Mouse (Mus musculus): ENCODE data around the gene Dydc2. TPM values are rescaled to one million over a fixed set of nuclear protein-coding genes. Genes with fewer than 3 reads are reported as not detected.
"Not testable (repeated sequence)": the region's sequence is repeated elsewhere in the genome, so short reads cannot be mapped to it uniquely, and the experiment has no call there.

Gene Dydc2
- polyA plus RNA-seq, 1 experiment: not detected

DNA sequence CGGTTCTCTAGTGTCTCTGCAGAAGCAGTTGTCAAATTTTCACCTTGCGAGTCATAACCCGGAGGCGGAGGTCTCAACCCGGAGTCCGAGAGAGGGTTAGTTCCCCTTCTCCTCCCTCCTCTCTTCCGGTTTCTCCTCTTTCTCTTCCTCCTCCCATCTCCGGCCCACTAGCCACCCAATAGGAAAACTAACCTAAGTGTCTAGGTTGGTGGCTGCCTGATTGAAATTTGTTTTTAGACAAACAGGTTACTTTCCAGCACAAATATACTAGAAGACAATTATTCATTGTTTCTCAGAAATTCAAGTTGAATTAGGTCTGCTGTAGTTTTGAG lies 3.9 kb upstream of the Dydc2 start:
- Histone ChIP-seq H3K36me3 (ENCODE audit: control insufficient read depth, insufficient read depth, low read length) (no peaks in the 10 kb centered on the region), H3K4me3 (ENCODE audit: extremely low read depth, insufficient read depth, insufficient read length) (no peak overlapping the region; the same call in 1 of the 2 replicates), H3K27ac (ENCODE audit: insufficient read depth, low read length) (no peak overlapping the region), H3K27me3 (ENCODE audit: control insufficient read depth, insufficient read depth, low read length) (no peaks in the 10 kb centered on the region), H3K4me1 (ENCODE audit: control insufficient read depth, insufficient read depth, insufficient read length) (peaks cover 6% of the 10 kb centered on the region; the same call in 1 of the 2 replicates)
- TF ChIP-seq CTCF (IDR thresholded peaks at IDR 0.05; ENCODE audit: extremely low read depth, insufficient read depth, insufficient read length, insufficient replicate concordance) (no peak), POLR2A (IDR thresholded peaks at IDR 0.05; ENCODE audit: low read depth, low read length) (no peak)
- DNase-seq (ENCODE audit: low read depth in 1 of 2, low spot score in 2 of 2): no peak
- 5% methylated on average over 8 of the region's 8 CpGs for WGBS

DNA sequence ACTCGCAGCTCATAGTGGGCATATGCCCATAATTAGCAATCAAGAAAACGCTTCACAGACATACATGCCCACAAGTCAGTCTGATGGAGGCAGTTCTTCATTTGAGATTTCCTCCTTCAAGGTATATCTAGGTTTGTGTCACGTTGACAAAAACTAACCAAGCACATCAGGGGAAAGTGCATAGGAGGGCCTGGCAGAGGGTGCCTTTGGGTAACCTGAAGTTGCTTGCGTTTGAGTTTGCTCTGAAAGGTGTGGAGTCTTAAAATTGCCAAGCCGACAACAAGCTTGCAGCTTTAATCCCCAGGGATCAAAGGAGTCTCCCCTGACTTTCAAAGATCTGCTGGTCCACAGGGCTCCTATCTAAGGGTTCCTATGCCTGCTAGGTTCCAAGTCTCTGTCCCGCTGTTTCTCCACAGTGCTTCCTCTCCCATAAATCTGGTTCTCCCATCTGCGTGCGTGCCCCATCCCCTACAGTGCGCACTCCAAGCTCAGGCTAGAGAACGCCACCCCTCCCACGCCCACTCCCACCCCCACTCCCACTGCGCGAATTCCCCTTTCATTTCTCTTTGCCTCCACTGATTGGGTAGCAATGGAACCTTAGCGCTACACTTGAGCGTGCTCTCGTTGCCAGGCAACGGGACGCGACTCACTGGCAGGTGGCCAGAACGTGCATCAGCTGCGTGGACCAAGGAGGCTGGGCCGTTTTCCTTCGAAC lies 3.4 kb upstream of the Dydc2 start, which contains the start of gene Dydc1:
TSS of gene Dydc1 (plus strand) at position 683 of the 715 bp plus-strand sequence.
- Histone ChIP-seq H3K36me3 (ENCODE audit: control insufficient read depth, insufficient read depth, low read length) (no peaks in the 10 kb centered on the region), H3K27ac (ENCODE audit: insufficient read depth, low read length) (no peak within 1 kb of the TSS), H3K4me3 (ENCODE audit: extremely low read depth, insufficient read depth, insufficient read length) (no peak within 1 kb of the TSS; the same call in 1 of the 2 replicates), H3K4me1 (ENCODE audit: control insufficient read depth, insufficient read depth, insufficient read length) (peaks cover 6% of the 10 kb centered on the region; the same call in 1 of the 2 replicates), H3K27me3 (ENCODE audit: control insufficient read depth, insufficient read depth, low read length) (no peaks in the 10 kb centered on the region)
- TF ChIP-seq CTCF (IDR thresholded peaks at IDR 0.05; ENCODE audit: extremely low read depth, insufficient read depth, insufficient read length, insufficient replicate concordance): no peak
- no peak for TF ChIP-seq POLR2A (IDR thresholded peaks at IDR 0.05; ENCODE audit: low read depth, low read length)
- WGBS: 13% methylated on average over 23 of the region's 23 CpGs
- peak in 1 of 2 experiments; percentile 12 for DNase-seq (ENCODE audit: low read depth in 1 of 2, low spot score in 2 of 2)

DNA sequence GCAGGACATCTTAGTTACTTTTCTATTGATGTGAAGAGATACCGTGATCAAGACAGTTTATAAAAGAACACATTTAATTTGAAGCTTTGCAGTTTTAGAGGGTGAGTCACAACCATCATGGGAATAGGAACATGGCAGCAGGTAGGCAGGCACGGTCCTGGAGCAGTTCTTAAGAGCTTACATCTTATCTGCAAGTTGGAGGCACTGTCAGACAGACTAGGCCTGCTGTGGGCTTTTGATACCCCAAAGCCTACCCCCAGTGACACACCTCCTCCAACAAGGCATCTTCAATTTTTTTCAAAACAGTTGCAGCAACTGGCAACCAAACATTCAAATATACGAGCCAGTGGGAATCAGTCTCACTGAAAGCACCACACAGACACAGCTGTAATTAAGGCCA lies 1.3 kb upstream of the Dydc2 start:
- WGBS: 78% methylated on average over 3 of the region's 3 CpGs
- Histone ChIP-seq H3K27me3 (ENCODE audit: control insufficient read depth, insufficient read depth, low read length) (no peaks in the 10 kb centered on the region), H3K36me3 (ENCODE audit: control insufficient read depth, insufficient read depth, low read length) (no peaks in the 10 kb centered on the region), H3K4me3 (ENCODE audit: extremely low read depth, insufficient read depth, insufficient read length) (no peak overlapping the region), H3K27ac (ENCODE audit: insufficient read depth, low read length) (no peak overlapping the region), H3K4me1 (ENCODE audit: control insufficient read depth, insufficient read depth, insufficient read length) (peaks cover 6% of the 10 kb centered on the region; the same call in 1 of the 2 replicates)
- DNase-seq (ENCODE audit: low read depth in 1 of 2, low spot score in 2 of 2): no peak
- TF ChIP-seq CTCF (IDR thresholded peaks at IDR 0.05; ENCODE audit: extremely low read depth, insufficient read depth, insufficient read length, insufficient replicate concordance) (no peak), POLR2A (IDR thresholded peaks at IDR 0.05; ENCODE audit: low read depth, low read length) (no peak)

DNA sequence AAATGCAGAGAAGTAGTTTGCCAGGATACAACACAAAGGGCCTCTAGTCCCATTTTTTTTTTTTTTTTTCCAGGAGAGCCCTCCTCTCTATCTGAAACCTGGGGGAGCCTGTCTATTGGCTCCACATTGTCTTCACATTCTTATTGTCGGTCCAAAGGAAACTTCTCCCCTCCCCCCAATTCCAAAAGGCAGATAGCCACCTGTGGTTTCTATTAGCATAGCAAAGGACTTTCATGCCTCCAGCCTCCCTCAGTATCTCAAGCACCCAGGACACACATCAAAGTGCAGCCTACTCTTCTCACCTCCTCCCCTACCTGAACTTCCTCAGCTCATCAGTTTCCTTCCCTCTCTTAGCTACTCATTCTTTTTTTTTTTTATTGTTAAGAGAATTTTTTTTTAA lies 2.6 kb downstream of the Dydc2 start:
- H3K36me3 ChIP-seq (ENCODE audit: control insufficient read depth, insufficient read depth, low read length): no peaks in the 10 kb centered on the region
- DNase-seq (ENCODE audit: low read depth in 1 of 2, low spot score in 2 of 2): no peak
- no peak for TF ChIP-seq CTCF (IDR thresholded peaks at IDR 0.05; ENCODE audit: extremely low read depth, insufficient read depth, insufficient read length, insufficient replicate concordance)
- TF ChIP-seq POLR2A (IDR thresholded peaks at IDR 0.05; ENCODE audit: low read depth, low read length): no peak
- H3K4me3 ChIP-seq (ENCODE audit: extremely low read depth, insufficient read depth, insufficient read length): no peak overlapping the region
- H3K27ac ChIP-seq (ENCODE audit: insufficient read depth, low read length): no peak overlapping the region
- H3K4me1 ChIP-seq (ENCODE audit: control insufficient read depth, insufficient read depth, insufficient read length): no peaks in the 10 kb centered on the region
- 44% methylated on average over 1 of the region's 1 CpGs for WGBS
- H3K27me3 ChIP-seq (ENCODE audit: control insufficient read depth, insufficient read depth, low read length): no peaks in the 10 kb centered on the region

DNA sequence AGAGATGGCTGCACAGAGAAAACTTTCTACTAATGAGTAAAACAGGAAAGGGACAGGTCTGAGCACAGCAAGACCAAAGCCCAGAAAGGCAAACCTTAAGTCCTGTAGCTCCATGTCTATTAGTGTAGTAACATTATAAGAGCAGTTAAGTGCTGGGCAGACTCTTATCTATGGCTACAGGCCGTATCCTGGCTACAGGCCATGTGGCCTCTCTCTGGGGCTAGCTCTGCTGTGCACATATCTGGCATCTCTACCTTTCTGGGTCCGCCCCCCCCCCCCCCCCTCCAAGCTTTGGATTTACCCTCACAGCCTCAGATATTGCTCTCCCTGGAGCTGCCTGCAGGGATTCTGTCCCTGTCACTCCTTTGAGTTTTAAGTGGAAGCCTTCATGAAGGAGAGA lies 3.8 kb downstream of the Dydc2 start:
- Histone ChIP-seq H3K4me1 (ENCODE audit: control insufficient read depth, insufficient read depth, insufficient read length) (no peaks in the 10 kb centered on the region), H3K27ac (ENCODE audit: insufficient read depth, low read length) (no peak overlapping the region), H3K36me3 (ENCODE audit: control insufficient read depth, insufficient read depth, low read length) (no peaks in the 10 kb centered on the region), H3K4me3 (ENCODE audit: extremely low read depth, insufficient read depth, insufficient read length) (no peak overlapping the region), H3K27me3 (ENCODE audit: control insufficient read depth, insufficient read depth, low read length) (no peaks in the 10 kb centered on the region)
- 41% methylated on average over 2 of the region's 2 CpGs for WGBS
- TF ChIP-seq POLR2A (IDR thresholded peaks at IDR 0.05; ENCODE audit: low read depth, low read length): no peak
- TF ChIP-seq CTCF (IDR thresholded peaks at IDR 0.05; ENCODE audit: extremely low read depth, insufficient read depth, insufficient read length, insufficient replicate concordance): no peak
- DNase-seq (ENCODE audit: low read depth in 1 of 2, low spot score in 2 of 2): no peak

DNA sequence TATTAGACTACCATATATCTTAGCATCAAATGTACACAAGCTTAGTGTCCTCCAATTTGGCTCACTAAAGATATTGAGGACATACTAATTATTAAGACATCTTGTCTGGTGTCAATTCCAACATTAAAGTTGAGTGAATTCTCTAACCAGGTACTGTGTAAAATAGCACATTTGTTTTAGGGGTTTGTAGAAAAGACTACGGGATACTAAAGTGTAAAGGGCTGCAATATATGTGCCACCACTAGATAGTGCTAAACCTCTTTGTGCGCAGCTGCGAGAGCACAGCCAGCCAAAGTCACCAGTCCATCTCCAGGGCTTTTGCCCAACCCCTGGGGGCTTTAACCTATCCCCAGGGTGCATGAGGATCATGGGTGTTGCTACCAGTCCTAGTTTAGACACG lies 15.8 kb downstream of the Dydc2 start:
- H3K4me3 ChIP-seq (ENCODE audit: extremely low read depth, insufficient read depth, insufficient read length); DNase-seq (ENCODE audit: low read depth in 1 of 2, low spot score in 2 of 2); H3K27ac ChIP-seq (ENCODE audit: insufficient read depth, low read length); H3K4me1 ChIP-seq (ENCODE audit: control insufficient read depth, insufficient read depth, insufficient read length); H3K36me3 ChIP-seq (ENCODE audit: control insufficient read depth, insufficient read depth, low read length); H3K27me3 ChIP-seq (ENCODE audit: control insufficient read depth, insufficient read depth, low read length): not testable (repeated sequence)
- WGBS: 33% methylated on average over 3 of the region's 4 CpGs

DNA sequence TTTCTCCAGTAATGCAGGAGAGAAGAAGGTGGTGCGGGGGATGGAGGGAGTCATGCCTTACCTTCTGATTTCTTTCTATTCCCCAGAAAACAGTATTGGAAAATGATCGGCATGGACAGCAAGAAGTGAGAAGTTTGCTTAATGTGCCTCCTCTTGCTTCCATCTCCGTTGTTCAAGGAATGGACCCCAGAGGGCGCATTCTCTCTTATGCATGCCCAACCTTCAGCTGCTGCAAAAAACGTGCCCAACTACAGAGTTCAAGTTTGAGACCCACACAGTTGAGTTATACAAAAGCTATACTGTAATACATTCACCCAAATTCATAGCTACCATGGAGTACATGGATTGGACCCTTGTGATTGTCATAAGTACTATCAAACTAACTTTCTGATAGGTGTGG lies 16.5 kb downstream of the Dydc2 start:
- no peak for DNase-seq (ENCODE audit: low read depth in 1 of 2, low spot score in 2 of 2)
- H3K27ac ChIP-seq (ENCODE audit: insufficient read depth, low read length): no peak overlapping the region
- no peak overlapping the region for H3K4me3 ChIP-seq (ENCODE audit: extremely low read depth, insufficient read depth, insufficient read length)
- WGBS: 66% methylated on average over 5 of the region's 5 CpGs
- H3K4me1 ChIP-seq (ENCODE audit: control insufficient read depth, insufficient read depth, insufficient read length): no peaks in the 10 kb centered on the region
- no peaks in the 10 kb centered on the region for H3K27me3 ChIP-seq (ENCODE audit: control insufficient read depth, insufficient read depth, low read length)
- no peak for TF ChIP-seq POLR2A (IDR thresholded peaks at IDR 0.05; ENCODE audit: low read depth, low read length)
- no peak for TF ChIP-seq CTCF (IDR thresholded peaks at IDR 0.05; ENCODE audit: extremely low read depth, insufficient read depth, insufficient read length, insufficient replicate concordance)
- no peaks in the 10 kb centered on the region for H3K36me3 ChIP-seq (ENCODE audit: control insufficient read depth, insufficient read depth, low read length)
